Mouse (Mus musculus) liver, embryonic 14.5 days (tissue): ENCODE measurements around the gene Ripor3. TPM values are rescaled to one million over a fixed set of nuclear protein-coding genes. Genes with fewer than 3 reads are reported as not detected.

Experiments
- ATAC-seq: fragments of 200-750 bp; cut with Nextera tagmentation; 2 replicates; pipeline ENCODE4 v1.8.0; 2017; ENCODE audit warnings: moderate number of reproducible peaks, mild to moderate bottlenecking, moderate library complexity; ENCODE audit not compliant: insufficient read depth
- DNase-seq, 3 experiments: peaks; one replicate each; pipeline ENCODE4 v3.0.0-alpha.2; 2012 to 2013; ENCODE audit warnings: low read depth in 3 of 3, low spot score in 3 of 3
- H3K27ac ChIP-seq: fragments of 300-500 bp; sonication (generic); 2 replicates; pipeline ENCODE4 v1.5.1; 2014; ENCODE audit warnings: moderate library complexity, mild to moderate bottlenecking, control low read depth, inconsistent platforms
- H3K27me3 ChIP-seq: fragments of 300-500 bp; sonication (generic); 2 replicates; pipeline ENCODE4 v1.6.1; 2014; ENCODE audit warnings: mild to moderate bottlenecking, low read length, moderate library complexity; ENCODE audit not compliant: control insufficient read depth, insufficient read depth
- H3K36me3 ChIP-seq: fragments of 300-500 bp; sonication (generic); replicated peaks from 2 replicates; pipeline ENCODE4 v1.6.1; 2014; ENCODE audit warnings: low read depth; ENCODE audit not compliant: control insufficient read depth, insufficient read depth
- H3K4me1 ChIP-seq, 2 experiments: fragments of 200-500 bp in 1 of 2; fragments of 300-500 bp in 1 of 2; sonication (generic) in 1 of 2; replicated peaks; 2 replicates each; pipeline ENCODE4 v1.6.1; 2012 to 2014; ENCODE audit warnings: antibody characterized with exemption in 1 of 2, inconsistent platforms in 1 of 2, low read length in 1 of 2; ENCODE audit not compliant: control insufficient read depth in 2 of 2, insufficient read depth in 2 of 2
- H3K4me2 ChIP-seq: fragments of 300-500 bp; sonication (generic); 2 replicates; pipeline ENCODE4 v1.6.1; 2014; ENCODE audit warnings: low read depth, mild to moderate bottlenecking, control low read depth, moderate library complexity
- H3K4me3 ChIP-seq, 2 experiments: fragments of 200-500 bp in 1 of 2; fragments of 300-500 bp in 1 of 2; sonication (generic) in 1 of 2; 2 replicates each; pipeline ENCODE4 v1.5.1; 2012 to 2014; ENCODE audit warnings: low read depth in 2 of 2, low read length in 2 of 2, mild to moderate bottlenecking in 2 of 2, control low read depth in 1 of 2, inconsistent platforms in 1 of 2, moderate library complexity in 1 of 2; ENCODE audit not compliant: insufficient read depth in 1 of 2
- H3K9ac ChIP-seq: fragments of 300-500 bp; sonication (generic); replicated peaks from 2 replicates; pipeline ENCODE4 v1.6.1; 2014; ENCODE audit warnings: mild to moderate bottlenecking, control low read depth, moderate library complexity
- H3K9me3 ChIP-seq: fragments of 300-500 bp; sonication (generic); 2 replicates; pipeline ENCODE4 v1.6.1; 2016; ENCODE audit warnings: low read length, mixed read lengths; ENCODE audit not compliant: control insufficient read depth
- CTCF ChIP-seq: IDR thresholded peaks from 2 replicates; pipeline ENCODE4 v1.5.1; 2016; ENCODE audit warnings: antibody characterized with exemption, low read depth, control low read depth
- EP300 ChIP-seq: IDR thresholded peaks from 2 replicates; pipeline ENCODE4 v1.6.1; 2016; ENCODE audit warnings: antibody characterized with exemption, low read depth
- WGBS: fragments of 180-500 bp; shearing (Covaris S2); extraction: QIAGEN DNeasy Blood & Tissue Kit; methylation state at CpG from one replicate; pipeline ENCODE4 v1.1.7; 2014; ENCODE audit not compliant: insufficient replicate concordance; 5-methylcytosine and 5-hydroxymethylcytosine counted together
- polyA plus RNA-seq, 2 experiments: library from polyadenylated mRNA; depleted of rRNA in 1 of 2; stranded (reverse) in 1 of 2; unstranded in 1 of 2; fragments of >200 nt; fragmentation: Nextera tagmentation in 1 of 2; extraction: Ambion mirVana in 1 of 2; gene quantifications; 2 replicates each; pipeline versions ENCODE4 v1.2.1 to v1.2.3; 2012 to 2014

Ripor3 gene
- polyA plus RNA-seq, 2 experiments = 0.88 to 2.6 TPM

- Histone ChIP-seq H3K9ac (no peak overlapping the region), H3K9me3 (no peaks in the 10 kb centered on the region), H3K4me2 (no peak overlapping the region), H3K36me3 (no peaks in the 10 kb centered on the region), H3K27ac (no peak overlapping the region), H3K4me3 (no peak overlapping the region), H3K4me1 (peaks cover 0 to 4% of the 10 kb centered on the region in 2 experiments; a peak in 2 of 4 replicates), H3K27me3 (no peaks in the 10 kb centered on the region)
- no peak for ATAC-seq
- DNase-seq = no peak
- WGBS = 66% methylated on average over 12 of the region's 12 CpGs
- TF ChIP-seq CTCF (no peak), EP300 (no peak)
Observed at GRCm38 (mm10) chr2:168025174-168025573, 14.8 kb upstream of the Ripor3 start.

- DNase-seq (no peak), ATAC-seq (peak; percentile 37; the same call in 1 of the 2 replicates)
- H3K9ac ChIP-seq = no peak overlapping the region
- H3K4me3 ChIP-seq = no peak overlapping the region
- peaks cover 0 to 4% of the 10 kb centered on the region in 2 experiments; a peak in 2 of 4 replicates for H3K4me1 ChIP-seq
- TF ChIP-seq CTCF = no peak
- TF ChIP-seq EP300 = no peak
- no peak overlapping the region for H3K27ac ChIP-seq
- no peaks in the 10 kb centered on the region for H3K27me3 ChIP-seq
- 27% methylated on average over 3 of the region's 3 CpGs for WGBS
- no peak overlapping the region for H3K4me2 ChIP-seq
- no peaks in the 10 kb centered on the region for H3K36me3 ChIP-seq
- no peaks in the 10 kb centered on the region for H3K9me3 ChIP-seq
Observed at GRCm38 (mm10) chr2:168023763-168024402, 13.5 kb upstream of the Ripor3 start.

- H3K9ac ChIP-seq = no peak overlapping the region
- WGBS = 79% methylated on average over 9 of the region's 9 CpGs
- ATAC-seq = no peak
- H3K36me3 ChIP-seq = no peaks in the 10 kb centered on the region
- DNase-seq = no peak
- H3K27ac ChIP-seq = no peak overlapping the region
- H3K4me2 ChIP-seq = no peak overlapping the region
- peaks cover 0 to 7% of the 10 kb centered on the region in 2 experiments; a peak in 2 of 4 replicates for H3K4me1 ChIP-seq
- no peak for TF ChIP-seq CTCF
- TF ChIP-seq EP300 = no peak
- no peaks in the 10 kb centered on the region for H3K27me3 ChIP-seq
- no peaks in the 10 kb centered on the region for H3K9me3 ChIP-seq
- H3K4me3 ChIP-seq = no peak overlapping the region
Observed at GRCm38 (mm10) chr2:168019201-168019715, 8.8 kb upstream of the Ripor3 start.

GRCm38 (mm10) chr2:168016951-168017391 is 6.6 kb upstream of the Ripor3 start:
- H3K27me3 ChIP-seq = no peaks in the 10 kb centered on the region
- H3K4me3 ChIP-seq = no peak overlapping the region
- no peak overlapping the region for H3K9ac ChIP-seq
- no peak overlapping the region for H3K4me2 ChIP-seq
- no peak for TF ChIP-seq EP300
- TF ChIP-seq CTCF = peak; percentile 88
- DNase-seq (peak in 1 of 3 experiments; percentile 15), ATAC-seq (no peak)
- H3K9me3 ChIP-seq = no peaks in the 10 kb centered on the region
- WGBS = 26% methylated on average over 5 of the region's 5 CpGs
- no peaks in the 10 kb centered on the region for H3K36me3 ChIP-seq
- no peak overlapping the region for H3K27ac ChIP-seq
- peaks cover 0 to 2% of the 10 kb centered on the region in 2 experiments; a peak in 1 of 4 replicates for H3K4me1 ChIP-seq

- Histone ChIP-seq H3K9me3 (no peaks in the 10 kb centered on the region), H3K36me3 (no peaks in the 10 kb centered on the region), H3K9ac (no peak overlapping the region), H3K4me1 (peaks cover 0 to 1% of the 10 kb centered on the region in 2 experiments; a peak in 2 of 4 replicates), H3K27me3 (no peaks in the 10 kb centered on the region), H3K27ac (no peak overlapping the region), H3K4me3 (no peak overlapping the region), H3K4me2 (no peak overlapping the region)
- TF ChIP-seq EP300 (no peak), CTCF (no peak)
- no peak for ATAC-seq
- no peak for DNase-seq
- WGBS = 28% methylated on average over 11 of the region's 11 CpGs
Observed at GRCm38 (mm10) chr2:168010893-168011292, 475 bp upstream of the Ripor3 start.
